Comparison of ENCODE assay signal across 8 mouse cellular contexts in the genomic region with DNA sequence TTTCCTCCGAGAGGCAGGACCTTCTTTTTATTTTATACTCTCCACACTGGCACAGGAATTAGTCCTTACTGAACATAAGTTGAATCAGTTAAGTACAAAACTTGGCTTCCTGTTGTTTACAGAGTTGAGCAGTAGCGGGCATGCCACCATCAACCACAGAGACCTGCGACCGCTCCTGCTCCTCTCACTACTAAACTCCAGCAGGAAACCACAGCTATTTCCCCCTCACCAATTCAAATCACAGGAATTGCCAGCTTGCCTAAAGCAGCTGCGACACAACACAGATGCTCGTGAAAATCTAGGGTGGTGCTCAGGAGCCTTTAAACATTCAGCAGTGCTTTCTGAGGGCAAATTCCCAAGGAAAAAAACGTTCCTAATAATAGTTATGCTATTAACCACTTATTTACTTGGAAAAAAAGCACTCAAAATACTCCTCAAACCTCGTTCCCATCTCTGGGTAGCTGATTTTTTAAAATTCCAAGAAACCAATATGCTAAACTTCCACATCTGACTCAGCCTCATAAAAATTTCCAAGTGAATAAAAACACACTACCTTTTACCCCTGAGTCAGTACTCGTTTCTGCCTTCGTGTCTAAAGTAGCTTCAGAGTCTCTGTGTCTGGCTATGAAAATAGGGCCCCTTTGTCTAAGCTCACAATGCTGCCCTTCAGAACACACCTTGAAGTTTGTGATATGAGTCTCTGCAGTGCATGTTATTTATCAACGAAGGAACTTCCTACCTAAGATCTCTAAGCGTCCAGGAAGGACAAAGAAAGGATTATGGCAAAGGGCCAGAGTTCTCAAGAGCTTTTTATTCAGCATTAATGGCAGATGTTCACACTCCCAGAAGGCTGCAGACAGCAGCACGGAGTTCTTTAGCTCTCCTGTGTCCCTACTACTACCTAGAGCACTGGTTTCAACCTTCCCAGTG. TPM values are rescaled to one million over a fixed set of nuclear protein-coding genes. Genes with fewer than 3 reads are reported as not detected.
DNase-seq lines count a peak whose midpoint lies in the region; ATAC-seq and TF ChIP-seq lines count a peak whose summit lies in the region.

No protein-coding gene starts in this region.

- DNase-seq in lung, embryonic 14.5 days = peak; percentile 76
- DNase-seq in lung, postnatal 10 days = no peak
- DNase-seq in brain, adult 2 months (ENCODE audit: low read depth, low spot score) = peak; percentile 38
- peak; percentile 20 for DNase-seq in hindlimb bud, embryonic 11.5 days (ENCODE audit: extremely low spot score, low read depth, low spot score)
- no peak for DNase-seq in gastrocnemius, postnatal 36 days
- DNase-seq in hindbrain, embryonic 10.5 days (ENCODE audit: low spot score) = no peak
- no peak for DNase-seq in liver, embryonic 11.5 days (ENCODE audit: low spot score)

- H3K4me1 ChIP-seq in lung, embryonic 14.5 days (ENCODE audit: insufficient read depth) = no peaks in the 10 kb centered on the region; the same call in 1 of the 2 replicates
- 0 out of 2 replicates have a peak, but pooled peaks cover 3% of the 10 kb centered on the region for H3K4me1 ChIP-seq in stomach, embryonic 15.5 days
- H3K4me1 ChIP-seq in hindbrain, embryonic 10.5 days (replicated peaks) = peaks cover 8% of the 10 kb centered on the region
- no peaks in the 10 kb centered on the region for H3K4me1 ChIP-seq in liver, embryonic 11.5 days (replicated peaks; ENCODE audit: control insufficient read depth, insufficient read depth, low read length)

- no peak overlapping the region for H3K9ac ChIP-seq in lung, embryonic 14.5 days
- H3K9ac ChIP-seq in stomach, embryonic 15.5 days = no peak overlapping the region
- H3K9ac ChIP-seq in liver, embryonic 11.5 days (ENCODE audit: low read depth, low read length) = no peak overlapping the region

- no peaks in the 10 kb centered on the region for H3K36me3 ChIP-seq in lung, embryonic 14.5 days (ENCODE audit: insufficient read depth)
- H3K36me3 ChIP-seq in stomach, embryonic 15.5 days = no peaks in the 10 kb centered on the region
- H3K36me3 ChIP-seq in hindbrain, embryonic 10.5 days = no peaks in the 10 kb centered on the region
- no peaks in the 10 kb centered on the region for H3K36me3 ChIP-seq in liver, embryonic 11.5 days (ENCODE audit: control insufficient read depth, insufficient read depth, low read length)

- H3K4me2 ChIP-seq in lung, embryonic 14.5 days = peak overlapping the region; percentile 20
- no peak overlapping the region for H3K4me2 ChIP-seq in stomach, embryonic 15.5 days
- H3K4me2 ChIP-seq in liver, embryonic 11.5 days = no peak overlapping the region

- H3K27ac ChIP-seq in lung, embryonic 14.5 days (ENCODE audit: low read depth) = peak overlapping the region; percentile 54
- H3K27ac ChIP-seq in stomach, embryonic 15.5 days = peak overlapping the region; percentile 70
- no peak overlapping the region; the same call in 1 of the 2 replicates for H3K27ac ChIP-seq in hindbrain, embryonic 10.5 days
- no peak overlapping the region for H3K27ac ChIP-seq in liver, embryonic 11.5 days (ENCODE audit: low read depth, low read length)

- TF ChIP-seq CTCF in lung, embryonic 14.5 days (IDR thresholded peaks at IDR 0.05; ENCODE audit: low read depth) = no peak

- no peak overlapping the region for H3K4me3 ChIP-seq in lung, embryonic 14.5 days (ENCODE audit: low read depth, low read length)
- H3K4me3 ChIP-seq in stomach, embryonic 15.5 days (replicated peaks) = no peak overlapping the region
- no peak overlapping the region for H3K4me3 ChIP-seq in hindbrain, embryonic 10.5 days
- H3K4me3 ChIP-seq in liver, embryonic 11.5 days (ENCODE audit: low read depth, low read length) = no peak overlapping the region

- peak; percentile 46 for ATAC-seq in lung, embryonic 14.5 days (ENCODE audit: insufficient read depth)
- ATAC-seq in stomach, embryonic 15.5 days (ENCODE audit: insufficient read depth, low FRiP score, low read depth) = peak; percentile 69; the same call in 1 of the 2 replicates
- no peak for ATAC-seq in liver, embryonic 11.5 days (replicated peaks; ENCODE audit: low FRiP score)

- no peaks in the 10 kb centered on the region for H3K9me3 ChIP-seq in lung, embryonic 14.5 days (ENCODE audit: low read depth, low read length)
- H3K9me3 ChIP-seq in stomach, embryonic 15.5 days = no peaks in the 10 kb centered on the region
- no peaks in the 10 kb centered on the region for H3K9me3 ChIP-seq in hindbrain, embryonic 10.5 days
- no peaks in the 10 kb centered on the region for H3K9me3 ChIP-seq in liver, embryonic 11.5 days (ENCODE audit: control insufficient read depth, low read length)

- H3K27me3 ChIP-seq in lung, embryonic 14.5 days (ENCODE audit: insufficient read depth, low read length) = no peaks in the 10 kb centered on the region
- no peaks in the 10 kb centered on the region for H3K27me3 ChIP-seq in stomach, embryonic 15.5 days (replicated peaks)
- no peaks in the 10 kb centered on the region for H3K27me3 ChIP-seq in hindbrain, embryonic 10.5 days (ENCODE audit: insufficient read depth, poor library complexity, severe bottlenecking)
- no peaks in the 10 kb centered on the region for H3K27me3 ChIP-seq in liver, embryonic 11.5 days (replicated peaks; ENCODE audit: control insufficient read depth, insufficient read depth, low read length)

- intact Hi-C loops in gastrocnemius, postnatal 36 days (cut with DNase I) = no loop called here

- WGBS in lung, embryonic 14.5 days = 27% methylated on average over 13 of the region's 13 CpGs
- WGBS in stomach, embryonic 15.5 days = 31% methylated on average over 13 of the region's 13 CpGs
- 72% methylated on average over 13 of the region's 13 CpGs for WGBS in hindbrain, embryonic 10.5 days
- WGBS in liver, embryonic 11.5 days = 43% methylated on average over 13 of the region's 13 CpGs

RNA-seq across cellular contexts. Expression of a gene that starts 13.4 kb away (rescaled TPM):
- 6.2 and 7.1 TPM in 2 replicates for polyA plus RNA-seq in lung, embryonic 14.5 days (2014; fragmentation: Nextera tagmentation; extraction: Ambion mirVana)
- polyA plus RNA-seq in stomach, embryonic 15.5 days (2015; fragmentation: Nextera tagmentation; extraction: Ambion mirVana) = 5.5 and 6.5 TPM in 2 replicates
- under 1 TPM; 0.12 to 0.23 TPM for total RNA-seq in gastrocnemius, postnatal 36 days (2021)
- 0.12 and 0.25 TPM in 2 replicates for polyA plus RNA-seq in hindbrain, embryonic 10.5 days (2016; fragmentation: Nextera tagmentation; extraction: Ambion mirVana)
- 0.03 and 0.06 TPM in 2 replicates for polyA plus RNA-seq in liver, embryonic 11.5 days (2014; fragmentation: Nextera tagmentation; extraction: Ambion mirVana)

Comparison
In these comparisons a context has a peak if more than half of its experiments do, and no peak if none do; other contexts are left out.
1. DNase-seq: peak in lung, embryonic 14.5 days (single experiment), brain, adult 2 months (single experiment) and hindlimb bud, embryonic 11.5 days (single experiment); none in lung, postnatal 10 days (single experiment), gastrocnemius, postnatal 36 days (0 of 2), hindbrain, embryonic 10.5 days (single experiment) and liver, embryonic 11.5 days (single experiment).
2. H3K27ac ChIP-seq: peak in lung, embryonic 14.5 days (single experiment) and stomach, embryonic 15.5 days (single experiment); none in hindbrain, embryonic 10.5 days (single experiment) and liver, embryonic 11.5 days (single experiment).